Mouse (Mus musculus): ENCODE results near the gene Wnt2b. TPM values are rescaled to one million over a fixed set of nuclear protein-coding genes. Genes with fewer than 3 reads are reported as not detected.

The Wnt2b gene
- polyA plus RNA-seq, 1 experiment, result 0.97 TPM

DNA sequence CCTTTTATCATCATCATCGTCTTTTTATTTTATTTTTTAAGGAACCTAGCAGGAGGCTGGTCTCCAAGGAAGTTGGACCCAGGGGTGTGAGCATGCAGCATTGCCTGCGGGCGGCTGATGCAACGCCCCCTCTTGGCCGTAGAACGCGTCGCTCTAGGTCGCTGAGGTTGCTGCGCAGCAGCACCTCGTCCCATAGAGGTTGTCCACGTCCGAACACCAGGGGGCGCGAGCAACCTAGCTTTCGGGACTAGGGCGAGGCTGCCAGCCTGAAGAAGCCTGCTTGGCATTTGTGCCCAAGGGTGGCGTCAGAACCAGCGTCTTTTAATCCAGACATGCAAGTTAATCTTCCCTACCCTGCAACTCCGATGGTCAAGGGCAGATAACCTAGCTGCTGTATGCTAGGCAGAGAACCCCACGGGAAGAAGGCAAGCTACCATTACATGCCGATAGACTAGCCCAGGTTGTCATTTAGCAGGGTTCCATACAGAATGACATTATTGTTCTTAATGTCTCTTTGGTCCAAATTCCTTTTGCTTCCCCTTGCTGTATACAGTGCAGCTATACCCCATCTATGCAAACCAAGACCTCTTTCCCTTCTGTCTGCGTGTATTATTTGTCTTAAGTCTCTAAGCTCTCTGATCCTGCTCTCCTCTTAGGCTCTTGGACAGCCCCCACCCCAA lies 31.1 kb upstream of the Wnt2b start:
- Histone ChIP-seq H3K4me3 (ENCODE audit: insufficient read depth, low read depth, low read length) (no peak overlapping the region), H3K27ac (ENCODE audit: insufficient read depth, low read depth, low read length) (no peak overlapping the region), H3K4me1 (ENCODE audit: control insufficient read depth, insufficient read depth, low read length) (no peaks in the 10 kb centered on the region), H3K36me3 (ENCODE audit: control insufficient read depth, insufficient read depth, low read length) (no peaks in the 10 kb centered on the region), H3K27me3 (replicated peaks; ENCODE audit: control insufficient read depth, insufficient read depth, low read length) (no peaks in the 10 kb centered on the region)
- TF ChIP-seq CTCF (conservative IDR thresholded peaks at IDR 0.05; ENCODE audit: insufficient read depth, insufficient read length, low read depth, low read length) (peak; percentile 92), POLR2A (IDR thresholded peaks at IDR 0.05; ENCODE audit: low read depth, low read length) (no peak)
- DNase-seq, result peak; percentile 89
- WGBS, result 11% methylated on average over 23 of the region's 23 CpGs

DNA sequence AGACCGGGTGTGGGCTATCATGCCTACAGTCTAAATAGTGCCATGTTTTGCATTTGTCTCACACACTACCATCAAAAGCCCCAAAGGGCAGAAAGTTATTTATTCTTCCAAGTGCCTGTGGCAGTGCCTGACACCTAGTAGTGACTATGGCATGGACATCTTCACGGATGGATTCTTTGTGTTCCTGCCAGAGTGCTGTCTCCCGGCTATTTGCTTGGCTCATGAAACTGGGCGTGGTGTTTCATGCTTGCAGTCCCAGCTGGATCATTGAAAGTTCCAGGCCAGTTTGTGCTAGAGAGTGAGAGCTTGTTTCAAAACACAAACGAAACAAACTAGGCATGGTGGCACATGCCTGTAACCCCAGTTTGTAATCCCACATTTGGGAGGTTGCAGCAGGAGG lies 30.0 kb upstream of the Wnt2b start:
- Histone ChIP-seq H3K27ac (ENCODE audit: insufficient read depth, low read depth, low read length) (no peak overlapping the region), H3K36me3 (ENCODE audit: control insufficient read depth, insufficient read depth, low read length) (no peaks in the 10 kb centered on the region), H3K4me3 (ENCODE audit: insufficient read depth, low read depth, low read length) (no peak overlapping the region), H3K4me1 (ENCODE audit: control insufficient read depth, insufficient read depth, low read length) (no peaks in the 10 kb centered on the region), H3K27me3 (replicated peaks; ENCODE audit: control insufficient read depth, insufficient read depth, low read length) (no peaks in the 10 kb centered on the region)
- WGBS, result 55% methylated on average over 5 of the region's 5 CpGs
- DNase-seq, result no peak
- TF ChIP-seq POLR2A (IDR thresholded peaks at IDR 0.05; ENCODE audit: low read depth, low read length), result no peak
- TF ChIP-seq CTCF (conservative IDR thresholded peaks at IDR 0.05; ENCODE audit: insufficient read depth, insufficient read length, low read depth, low read length), result no peak

DNA sequence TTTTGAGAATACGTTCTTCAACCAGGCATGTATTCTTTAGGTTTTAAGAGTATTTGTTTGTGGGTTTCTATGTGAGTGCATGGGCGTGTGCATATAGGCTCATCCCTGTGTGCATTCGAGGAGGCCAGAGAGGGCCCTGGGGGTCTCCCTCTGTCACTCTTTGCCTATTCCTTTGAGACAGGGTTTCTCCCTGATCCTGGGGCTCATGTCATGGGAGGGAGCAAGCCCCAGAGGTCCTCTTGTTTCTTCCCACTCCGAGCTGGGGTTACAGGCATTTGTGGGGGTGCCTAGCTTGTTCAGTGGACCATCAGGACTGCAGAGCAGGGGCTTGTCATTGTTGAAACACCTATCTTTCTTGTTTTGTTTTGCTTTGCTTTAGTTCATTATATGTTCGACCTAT lies 26.2 kb upstream of the Wnt2b start:
- H3K27me3 ChIP-seq (replicated peaks; ENCODE audit: control insufficient read depth, insufficient read depth, low read length), result no peaks in the 10 kb centered on the region
- H3K4me3 ChIP-seq (ENCODE audit: insufficient read depth, low read depth, low read length), result no peak overlapping the region
- H3K27ac ChIP-seq (ENCODE audit: insufficient read depth, low read depth, low read length), result no peak overlapping the region
- DNase-seq, result no peak
- H3K4me1 ChIP-seq (ENCODE audit: control insufficient read depth, insufficient read depth, low read length), result no peaks in the 10 kb centered on the region
- no peaks in the 10 kb centered on the region for H3K36me3 ChIP-seq (ENCODE audit: control insufficient read depth, insufficient read depth, low read length)
- TF ChIP-seq POLR2A (IDR thresholded peaks at IDR 0.05; ENCODE audit: low read depth, low read length) (no peak), CTCF (conservative IDR thresholded peaks at IDR 0.05; ENCODE audit: insufficient read depth, insufficient read length, low read depth, low read length) (no peak)
- 73% methylated on average over 5 of the region's 5 CpGs for WGBS

DNA sequence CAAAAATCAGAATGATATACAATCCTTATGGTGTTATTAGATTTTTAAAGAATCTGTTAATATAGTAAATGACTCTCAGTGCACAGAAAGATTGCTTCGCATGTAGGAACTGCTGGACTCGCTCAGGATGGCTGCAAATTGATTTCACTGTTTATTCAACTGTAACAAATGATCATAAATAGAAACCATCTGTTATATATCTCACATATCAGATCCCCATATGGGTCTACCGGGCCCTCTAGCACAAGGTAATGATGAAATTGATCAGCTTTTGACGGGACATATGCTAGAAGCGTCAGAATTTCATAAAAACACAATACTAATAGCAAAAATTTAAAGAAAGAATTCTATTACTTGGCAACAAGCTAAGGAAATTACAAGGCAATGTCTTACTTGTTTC lies 18.0 kb upstream of the Wnt2b start:
- Histone ChIP-seq H3K4me3 (ENCODE audit: insufficient read depth, low read depth, low read length) (no peak overlapping the region), H3K4me1 (ENCODE audit: control insufficient read depth, insufficient read depth, low read length) (no peaks in the 10 kb centered on the region), H3K27ac (ENCODE audit: insufficient read depth, low read depth, low read length) (no peak overlapping the region), H3K27me3 (replicated peaks; ENCODE audit: control insufficient read depth, insufficient read depth, low read length) (no peaks in the 10 kb centered on the region), H3K36me3 (ENCODE audit: control insufficient read depth, insufficient read depth, low read length) (no peaks in the 10 kb centered on the region)
- DNase-seq, result no peak
- TF ChIP-seq CTCF (conservative IDR thresholded peaks at IDR 0.05; ENCODE audit: insufficient read depth, insufficient read length, low read depth, low read length), result no peak
- TF ChIP-seq POLR2A (IDR thresholded peaks at IDR 0.05; ENCODE audit: low read depth, low read length), result no peak
- 78% methylated on average over 5 of the region's 5 CpGs for WGBS

DNA sequence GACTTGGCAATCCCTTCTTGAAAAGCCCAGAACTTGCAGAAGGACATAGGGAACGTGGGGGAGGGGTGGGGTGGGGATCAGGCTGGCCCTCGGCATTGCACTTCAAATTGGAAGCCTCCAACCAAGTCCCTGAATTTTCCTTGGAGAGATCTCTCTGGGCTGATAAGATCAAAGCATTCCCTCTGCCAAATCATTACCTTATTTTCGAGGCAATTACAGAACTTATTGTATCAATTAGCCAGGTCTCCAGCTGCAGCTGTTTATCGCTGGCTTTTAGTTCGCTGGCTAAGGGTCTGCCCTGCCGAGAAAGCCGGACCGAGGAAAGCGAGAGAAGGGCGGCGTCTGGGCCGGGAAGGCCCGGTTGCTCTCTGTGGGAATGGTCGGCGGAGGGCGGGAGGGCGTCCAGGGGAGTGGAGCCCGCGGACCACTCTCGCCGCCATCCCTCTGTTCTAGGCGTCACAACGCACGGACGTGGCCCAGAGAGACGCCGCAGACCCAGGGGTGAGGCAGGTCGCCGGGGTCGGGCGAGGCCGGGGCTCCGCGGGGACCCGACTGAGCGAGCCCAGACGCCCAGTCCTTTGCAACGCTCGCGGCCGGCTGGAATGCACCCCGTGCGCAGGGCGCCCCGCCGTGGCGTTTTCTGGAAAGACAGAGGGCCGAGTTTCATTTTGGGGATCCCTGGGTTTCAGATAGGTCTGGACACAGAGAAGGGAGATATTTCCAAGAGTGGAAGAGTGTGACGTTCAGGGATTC lies 6.0 kb upstream of the Wnt2b start:
- peak overlapping the region; percentile 72 for H3K4me3 ChIP-seq (ENCODE audit: insufficient read depth, low read depth, low read length)
- H3K4me1 ChIP-seq (ENCODE audit: control insufficient read depth, insufficient read depth, low read length), result peaks cover 3% of the 10 kb centered on the region; the same call in 1 of the 2 replicates
- no peaks in the 10 kb centered on the region for H3K36me3 ChIP-seq (ENCODE audit: control insufficient read depth, insufficient read depth, low read length)
- TF ChIP-seq CTCF (conservative IDR thresholded peaks at IDR 0.05; ENCODE audit: insufficient read depth, insufficient read length, low read depth, low read length), result peak; percentile 65
- no peak for TF ChIP-seq POLR2A (IDR thresholded peaks at IDR 0.05; ENCODE audit: low read depth, low read length)
- peak; percentile 87 for DNase-seq
- no peaks in the 10 kb centered on the region for H3K27me3 ChIP-seq (replicated peaks; ENCODE audit: control insufficient read depth, insufficient read depth, low read length)
- WGBS, result 3% methylated on average over 49 of the region's 49 CpGs
- H3K27ac ChIP-seq (ENCODE audit: insufficient read depth, low read depth, low read length), result no peak overlapping the region

DNA sequence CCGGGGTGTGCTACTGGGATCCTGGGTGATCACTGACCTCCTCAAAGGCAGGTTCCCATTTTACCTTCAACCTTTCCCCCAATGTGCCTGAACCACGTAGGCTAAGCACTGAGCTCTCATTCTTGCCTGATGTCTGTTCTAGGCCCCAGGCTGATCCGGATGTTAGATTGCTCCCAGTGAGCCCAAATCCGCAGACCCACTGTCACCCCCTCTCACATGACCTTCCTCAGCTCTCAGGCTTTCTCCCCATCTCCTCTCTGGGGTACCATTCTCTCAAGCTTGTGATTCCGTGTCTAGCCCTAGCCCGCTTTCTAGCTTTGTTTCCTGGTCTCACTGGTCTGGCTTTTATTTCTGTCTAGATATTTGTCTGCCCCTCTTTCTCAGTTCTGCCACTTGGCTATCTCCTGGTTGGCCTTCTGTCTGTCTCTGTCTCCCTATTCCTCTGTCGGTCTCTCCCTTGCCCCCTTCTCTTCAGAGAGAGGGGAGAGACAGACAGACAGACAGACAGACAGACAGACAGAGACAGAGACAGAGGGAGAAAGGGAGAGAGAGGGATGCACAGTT lies 4.4 kb upstream of the Wnt2b start:
- DNase-seq, result no peak
- Histone ChIP-seq H3K27me3 (replicated peaks; ENCODE audit: control insufficient read depth, insufficient read depth, low read length) (peaks cover 3% of the 10 kb centered on the region; the same call in 1 of the 2 replicates), H3K27ac (ENCODE audit: insufficient read depth, low read depth, low read length) (no peak overlapping the region), H3K4me1 (ENCODE audit: control insufficient read depth, insufficient read depth, low read length) (peaks cover 3% of the 10 kb centered on the region; the same call in 1 of the 2 replicates), H3K36me3 (ENCODE audit: control insufficient read depth, insufficient read depth, low read length) (no peaks in the 10 kb centered on the region), H3K4me3 (ENCODE audit: insufficient read depth, low read depth, low read length) (no peak overlapping the region)
- 92% methylated on average over 7 of the region's 7 CpGs for WGBS
- TF ChIP-seq CTCF (conservative IDR thresholded peaks at IDR 0.05; ENCODE audit: insufficient read depth, insufficient read length, low read depth, low read length), result no peak
- no peak for TF ChIP-seq POLR2A (IDR thresholded peaks at IDR 0.05; ENCODE audit: low read depth, low read length)

Data from kidney, adult 2 months (tissue).